Mouse (Mus musculus) embryonic facial prominence, embryonic 13.5 days (tissue): ENCODE results near the gene Ror1. TPM values are rescaled to one million over a fixed set of nuclear protein-coding genes. Genes with fewer than 3 reads are reported as not detected.

ENCODE experiments used
- ATAC-seq: fragments of 200-750 bp; cut with Nextera tagmentation; 2 replicates; pipeline ENCODE4 v1.8.0; 2017; ENCODE audit warnings: low read depth; ENCODE audit not compliant: insufficient number of reproducible peaks, insufficient read depth, low FRiP score, low TSS enrichment
- H3K27ac ChIP-seq: fragments of 300-500 bp; sonication (generic); 2 replicates; pipeline ENCODE4 v1.5.1; 2015; ENCODE audit warnings: moderate library complexity, mild to moderate bottlenecking, inconsistent platforms
- H3K27me3 ChIP-seq: fragments of 300-500 bp; sonication (generic); 2 replicates; pipeline ENCODE4 v1.6.1; 2015; ENCODE audit warnings: mild to moderate bottlenecking, inconsistent platforms
- H3K36me3 ChIP-seq: fragments of 300-500 bp; sonication (generic); 2 replicates; pipeline ENCODE4 v1.6.1; 2015; ENCODE audit warnings: mild to moderate bottlenecking, inconsistent platforms
- H3K4me1 ChIP-seq: fragments of 300-500 bp; sonication (generic); 2 replicates; pipeline ENCODE4 v1.6.1; 2015; ENCODE audit warnings: inconsistent platforms
- H3K4me2 ChIP-seq: fragments of 300-500 bp; sonication (generic); 2 replicates; pipeline ENCODE4 v1.6.1; 2015; ENCODE audit warnings: moderate library complexity, mild to moderate bottlenecking, inconsistent platforms
- H3K4me3 ChIP-seq: fragments of 300-500 bp; sonication (generic); 2 replicates; pipeline ENCODE4 v1.5.1; 2015; ENCODE audit warnings: mild to moderate bottlenecking, inconsistent platforms
- H3K9ac ChIP-seq: fragments of 300-500 bp; sonication (generic); 2 replicates; pipeline ENCODE4 v1.6.1; 2015; ENCODE audit warnings: mild to moderate bottlenecking, inconsistent platforms
- H3K9me3 ChIP-seq: fragments of 300-500 bp; sonication (generic); 2 replicates; pipeline ENCODE4 v1.6.1; 2016; ENCODE audit warnings: inconsistent platforms
- WGBS: fragments of 180-500 bp; shearing (Covaris S2); methylation state at CpG from one replicate; pipeline ENCODE4 v1.1.7; 2015; ENCODE audit warnings: mixed read lengths; 5-methylcytosine and 5-hydroxymethylcytosine counted together
- polyA plus RNA-seq: library from polyadenylated mRNA; unstranded; fragments of >200 nt; fragmentation: Nextera tagmentation; extraction: Ambion mirVana; gene quantifications from 2 replicates; pipeline ENCODE4 v1.2.1, GENCODE M21; 2015

Gene Ror1
- polyA plus RNA-seq, 1 experiment from 2014 or later = 10.7 TPM

- Histone ChIP-seq H3K9me3 (no peaks in the 10 kb centered on the region), H3K4me2 (no peak overlapping the region), H3K9ac (no peak overlapping the region), H3K27me3 (0 out of 2 replicates have a peak, but pooled peaks cover 2% of the 10 kb centered on the region), H3K27ac (no peak overlapping the region), H3K4me3 (no peak overlapping the region), H3K36me3 (no peaks in the 10 kb centered on the region), H3K4me1 (peaks cover 41% of the 10 kb centered on the region)
- 87% methylated on average over 2 of the region's 2 CpGs for WGBS
- ATAC-seq = no peak
Measured at GRCm38 (mm10) chr4:100065686-100066085, 29.9 kb upstream of the Ror1 start.

GRCm38 (mm10) chr4:100070101-100070500, 25.5 kb upstream of the Ror1 start:
- no peaks in the 10 kb centered on the region for H3K27me3 ChIP-seq
- 40% methylated on average over 6 of the region's 6 CpGs for WGBS
- no peaks in the 10 kb centered on the region for H3K9me3 ChIP-seq
- H3K4me2 ChIP-seq = no peak overlapping the region
- H3K27ac ChIP-seq = no peak overlapping the region
- H3K9ac ChIP-seq = no peak overlapping the region
- peaks cover 27% of the 10 kb centered on the region for H3K4me1 ChIP-seq
- no peaks in the 10 kb centered on the region for H3K36me3 ChIP-seq
- H3K4me3 ChIP-seq = no peak overlapping the region
- ATAC-seq = no peak

- 1% methylated on average over 21 of the region's 21 CpGs for WGBS
- peak overlapping the region; percentile 89 for H3K9ac ChIP-seq
- H3K4me3 ChIP-seq = peak overlapping the region; percentile 80
- ATAC-seq = no peak
- H3K36me3 ChIP-seq = no peaks in the 10 kb centered on the region
- H3K9me3 ChIP-seq = no peaks in the 10 kb centered on the region
- H3K4me1 ChIP-seq = peaks cover 34% of the 10 kb centered on the region
- peak overlapping the region; percentile 73 for H3K4me2 ChIP-seq
- peaks cover 10% of the 10 kb centered on the region for H3K27me3 ChIP-seq
- H3K27ac ChIP-seq = peak overlapping the region; percentile 93
Measured at GRCm38 (mm10) chr4:100096596-100097181, 1.1 kb downstream of the Ror1 start.

GRCm38 (mm10) chr4:100097364-100097979, 1.9 kb downstream of the Ror1 start:
- peak overlapping the region; percentile 73 for H3K4me2 ChIP-seq
- H3K9ac ChIP-seq = peak overlapping the region; percentile 89
- no peak for ATAC-seq
- 11% methylated on average over 10 of the region's 10 CpGs for WGBS
- no peaks in the 10 kb centered on the region for H3K36me3 ChIP-seq
- no peaks in the 10 kb centered on the region for H3K9me3 ChIP-seq
- H3K27ac ChIP-seq = peak overlapping the region; percentile 93; the same call in 1 of the 2 replicates
- peaks cover 10% of the 10 kb centered on the region for H3K27me3 ChIP-seq
- peak overlapping the region; percentile 80 for H3K4me3 ChIP-seq
- peaks cover 41% of the 10 kb centered on the region for H3K4me1 ChIP-seq

- Histone ChIP-seq H3K9ac (peak overlapping the region; percentile 52; the same call in 1 of the 2 replicates), H3K4me3 (no peak overlapping the region), H3K9me3 (no peaks in the 10 kb centered on the region), H3K27ac (peak overlapping the region; percentile 84), H3K4me2 (peak overlapping the region; percentile 24), H3K36me3 (no peaks in the 10 kb centered on the region), H3K27me3 (peaks cover 8% of the 10 kb centered on the region), H3K4me1 (peaks cover 71% of the 10 kb centered on the region)
- 35% methylated on average over 7 of the region's 7 CpGs for WGBS
- ATAC-seq = no peak
Measured at GRCm38 (mm10) chr4:100101066-100101820, 5.7 kb downstream of the Ror1 start.

- Histone ChIP-seq H3K4me3 (no peak overlapping the region), H3K4me2 (peak overlapping the region; percentile 24), H3K9me3 (no peaks in the 10 kb centered on the region), H3K27me3 (peaks cover 8% of the 10 kb centered on the region), H3K9ac (no peak overlapping the region), H3K27ac (peak overlapping the region; percentile 84), H3K36me3 (no peaks in the 10 kb centered on the region), H3K4me1 (peaks cover 75% of the 10 kb centered on the region)
- WGBS = 53% methylated on average over 5 of the region's 5 CpGs
- no peak for ATAC-seq
Measured at GRCm38 (mm10) chr4:100101844-100102243, 6.3 kb downstream of the Ror1 start.

GRCm38 (mm10) chr4:100104241-100104640, 8.7 kb downstream of the Ror1 start:
- Histone ChIP-seq H3K9me3 (no peaks in the 10 kb centered on the region), H3K4me2 (no peak overlapping the region), H3K27ac (no peak overlapping the region), H3K9ac (no peak overlapping the region), H3K4me3 (no peak overlapping the region), H3K27me3 (no peaks in the 10 kb centered on the region), H3K4me1 (peaks cover 62% of the 10 kb centered on the region), H3K36me3 (no peaks in the 10 kb centered on the region)
- ATAC-seq = no peak
- 93% methylated on average over 1 of the region's 1 CpGs for WGBS

- Histone ChIP-seq H3K9ac (no peak overlapping the region), H3K4me2 (no peak overlapping the region), H3K4me1 (peaks cover 51% of the 10 kb centered on the region), H3K27me3 (0 out of 2 replicates have a peak, but pooled peaks cover 8% of the 10 kb centered on the region), H3K36me3 (no peaks in the 10 kb centered on the region), H3K9me3 (no peaks in the 10 kb centered on the region), H3K4me3 (no peak overlapping the region), H3K27ac (no peak overlapping the region)
- WGBS = 87% methylated on average over 9 of the region's 9 CpGs
- no peak for ATAC-seq
Measured at GRCm38 (mm10) chr4:100107593-100107992, 12.0 kb downstream of the Ror1 start.

- ATAC-seq = no peak
- Histone ChIP-seq H3K4me1 (peaks cover 47% of the 10 kb centered on the region), H3K4me3 (no peak overlapping the region), H3K36me3 (no peaks in the 10 kb centered on the region), H3K4me2 (no peak overlapping the region), H3K9me3 (no peaks in the 10 kb centered on the region), H3K27me3 (0 out of 2 replicates have a peak, but pooled peaks cover 8% of the 10 kb centered on the region), H3K9ac (no peak overlapping the region), H3K27ac (no peak overlapping the region)
- 91% methylated on average over 4 of the region's 4 CpGs for WGBS
Measured at GRCm38 (mm10) chr4:100108551-100108950, 13.0 kb downstream of the Ror1 start.

- no peak overlapping the region for H3K4me2 ChIP-seq
- H3K36me3 ChIP-seq = no peaks in the 10 kb centered on the region
- peaks cover 25% of the 10 kb centered on the region for H3K4me1 ChIP-seq
- ATAC-seq = no peak
- no peak overlapping the region for H3K4me3 ChIP-seq
- H3K27me3 ChIP-seq = 0 out of 2 replicates have a peak, but pooled peaks cover 8% of the 10 kb centered on the region
- H3K9me3 ChIP-seq = no peaks in the 10 kb centered on the region
- H3K9ac ChIP-seq = no peak overlapping the region
- no peak overlapping the region; the same call in 1 of the 2 replicates for H3K27ac ChIP-seq
Measured at GRCm38 (mm10) chr4:100114148-100114547, 18.6 kb downstream of the Ror1 start.

GRCm38 (mm10) chr4:100116366-100116765, 20.8 kb downstream of the Ror1 start:
- H3K36me3 ChIP-seq = no peaks in the 10 kb centered on the region
- no peak overlapping the region for H3K9ac ChIP-seq
- no peak for ATAC-seq
- H3K4me2 ChIP-seq = no peak overlapping the region
- H3K27ac ChIP-seq = no peak overlapping the region
- no peaks in the 10 kb centered on the region for H3K27me3 ChIP-seq
- 95% methylated on average over 3 of the region's 3 CpGs for WGBS
- no peak overlapping the region for H3K4me3 ChIP-seq
- no peaks in the 10 kb centered on the region for H3K9me3 ChIP-seq
- peaks cover 22% of the 10 kb centered on the region for H3K4me1 ChIP-seq
